Mouse (Mus musculus) hindbrain, embryonic 13.5 days (tissue): ENCODE data around the gene Iqschfp. TPM values are rescaled to one million over a fixed set of nuclear protein-coding genes. Genes with fewer than 3 reads are reported as not detected.
A peak's percentile ranks its signal among the peaks of the same experiment; 100 is the strongest.

Experiments used
- ATAC-seq: fragments of 200-750 bp; cut with Nextera tagmentation; 2 replicates; pipeline ENCODE4 v1.8.0; 2017; ENCODE audit warnings: moderate TSS enrichment; ENCODE audit not compliant: low FRiP score
- H3K27ac ChIP-seq: fragments of 300-500 bp; sonication (generic); 2 replicates; pipeline ENCODE4 v1.5.1; 2015; ENCODE audit warnings: inconsistent platforms, mild to moderate bottlenecking, moderate library complexity
- H3K27me3 ChIP-seq: fragments of 300-500 bp; sonication (generic); 2 replicates; pipeline ENCODE4 v1.6.1; 2015; ENCODE audit warnings: mild to moderate bottlenecking, inconsistent platforms
- H3K36me3 ChIP-seq: fragments of 300-500 bp; sonication (generic); 2 replicates; pipeline ENCODE4 v1.6.1; 2015; ENCODE audit warnings: mild to moderate bottlenecking, inconsistent platforms
- H3K4me1 ChIP-seq: fragments of 300-500 bp; sonication (generic); replicated peaks from 2 replicates; pipeline ENCODE4 v1.6.1; 2015; ENCODE audit warnings: inconsistent platforms
- H3K4me2 ChIP-seq: fragments of 300-500 bp; sonication (generic); 2 replicates; pipeline ENCODE4 v1.6.1; 2015; ENCODE audit warnings: inconsistent platforms, mild to moderate bottlenecking, moderate library complexity
- H3K4me3 ChIP-seq: fragments of 300-500 bp; sonication (generic); 2 replicates; pipeline ENCODE4 v1.5.1; 2015; ENCODE audit warnings: mild to moderate bottlenecking, inconsistent platforms
- H3K9ac ChIP-seq: fragments of 300-500 bp; sonication (generic); 2 replicates; pipeline ENCODE4 v1.6.1; 2015; ENCODE audit warnings: mild to moderate bottlenecking, inconsistent platforms
- H3K9me3 ChIP-seq: fragments of 300-500 bp; sonication (generic); 2 replicates; pipeline ENCODE4 v1.6.1; 2016; ENCODE audit warnings: inconsistent platforms
- WGBS: fragments of 180-500 bp; shearing (Covaris S2); methylation state at CpG from one replicate; pipeline ENCODE4 v1.1.7; 2015; 5-methylcytosine and 5-hydroxymethylcytosine counted together
- polyA plus RNA-seq: library from polyadenylated mRNA; unstranded; fragments of >200 nt; fragmentation: Nextera tagmentation; extraction: Ambion mirVana; gene quantifications from 2 replicates; pipeline ENCODE4 v1.2.1, GENCODE M21; 2015

The Iqschfp gene
- 3.4 and 3.6 TPM in 2 replicates for polyA plus RNA-seq

DNA sequence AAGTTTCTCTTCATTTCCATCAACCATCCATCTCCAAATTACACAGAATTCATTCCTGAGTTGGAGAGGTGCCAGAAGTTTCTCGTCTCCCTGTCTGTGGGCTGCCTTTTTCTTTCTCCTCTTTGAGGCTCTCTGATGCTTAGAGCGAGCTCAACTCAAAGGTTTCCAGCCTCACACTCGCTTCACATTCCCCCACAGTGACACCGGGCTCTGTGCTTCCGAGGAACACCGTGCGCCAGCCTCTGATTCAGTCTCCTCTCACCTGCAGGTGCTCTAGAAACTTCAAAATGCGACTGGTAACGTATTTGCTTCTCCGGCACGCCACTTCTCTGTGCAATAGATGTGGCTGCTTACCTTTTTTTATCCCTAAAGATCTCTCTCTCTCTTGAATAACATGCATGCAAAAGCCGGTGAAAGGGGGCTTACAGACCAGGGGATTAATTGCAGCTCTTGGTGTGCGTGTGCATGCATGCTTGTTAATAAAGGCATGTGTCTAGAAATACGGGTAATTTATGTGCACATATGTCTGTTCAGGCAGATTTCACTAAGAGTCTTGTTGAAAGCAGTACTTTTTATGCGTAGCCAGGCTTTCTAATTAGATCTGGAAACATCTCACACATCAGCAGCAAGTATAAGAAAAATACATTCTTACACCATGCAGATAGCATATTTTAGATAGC, at the start of gene Iqschfp, which contains the start of gene Iqcj:
Gene Iqschfp, plus strand, starts transcription at position 207 of the 680 bp plus-strand sequence.
Gene Iqcj, plus strand, starts transcription at position 195 of the 680 bp plus-strand sequence.
- H3K4me3 ChIP-seq = peak within 1 kb of the TSS; percentile 24
- peak; percentile 63 for ATAC-seq

DNA sequence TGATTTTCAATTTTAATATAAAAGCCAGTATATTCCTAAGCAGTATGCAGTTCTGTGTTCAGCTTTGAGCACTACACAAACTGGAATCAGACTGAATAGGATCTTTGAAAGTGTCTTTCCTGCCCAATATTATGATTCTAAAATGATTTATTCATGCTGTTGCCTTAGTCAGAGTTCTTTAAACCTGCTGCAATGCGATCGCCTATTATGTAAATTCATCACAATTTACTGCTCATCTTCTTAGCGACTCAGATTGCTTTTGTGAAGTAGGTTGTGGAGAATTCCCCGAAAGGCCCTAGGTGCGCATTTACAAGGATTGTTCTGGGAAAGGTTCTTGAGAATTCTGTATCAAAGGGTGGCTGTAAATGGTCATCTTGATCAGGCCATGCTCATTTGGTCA, 39.6 kb upstream of the Iqschfp start:
- no peak overlapping the region for H3K4me2 ChIP-seq
- WGBS = 80% methylated on average over 5 of the region's 5 CpGs

More for the DNA sequence above, at the start of gene Iqschfp, which contains the start of gene Iqcj:
- Histone ChIP-seq H3K4me2 (peak within 1 kb of the TSS; percentile 50), H3K27ac (peak within 1 kb of the TSS; percentile 81), H3K9ac (peak within 1 kb of the TSS; percentile 61), H3K36me3 (no peaks in the 10 kb centered on the region), H3K27me3 (no peaks in the 10 kb centered on the region), H3K9me3 (no peaks in the 10 kb centered on the region), H3K4me1 (peaks cover 15% of the 10 kb centered on the region)
- WGBS = 44% methylated on average over 15 of the region's 15 CpGs

GRCm38 (mm10) chr3:67861524-67861923, 30.5 kb upstream of the Iqschfp start:
- H3K4me1 ChIP-seq = no peaks in the 10 kb centered on the region
- no peaks in the 10 kb centered on the region for H3K27me3 ChIP-seq
- no peak for ATAC-seq
- H3K9ac ChIP-seq = no peak overlapping the region
- H3K36me3 ChIP-seq = no peaks in the 10 kb centered on the region
- no peak overlapping the region for H3K4me3 ChIP-seq
- no peaks in the 10 kb centered on the region for H3K9me3 ChIP-seq
- 84% methylated on average over 3 of the region's 3 CpGs for WGBS
- no peak overlapping the region for H3K4me2 ChIP-seq
- H3K27ac ChIP-seq = no peak overlapping the region

More for the DNA sequence above, 39.6 kb upstream of the Iqschfp start:
- no peak overlapping the region for H3K4me3 ChIP-seq
- no peak overlapping the region for H3K27ac ChIP-seq
- no peak for ATAC-seq
- no peaks in the 10 kb centered on the region for H3K9me3 ChIP-seq
- H3K36me3 ChIP-seq = no peaks in the 10 kb centered on the region
- no peak overlapping the region for H3K9ac ChIP-seq
- no peaks in the 10 kb centered on the region for H3K4me1 ChIP-seq
- H3K27me3 ChIP-seq = no peaks in the 10 kb centered on the region

DNA sequence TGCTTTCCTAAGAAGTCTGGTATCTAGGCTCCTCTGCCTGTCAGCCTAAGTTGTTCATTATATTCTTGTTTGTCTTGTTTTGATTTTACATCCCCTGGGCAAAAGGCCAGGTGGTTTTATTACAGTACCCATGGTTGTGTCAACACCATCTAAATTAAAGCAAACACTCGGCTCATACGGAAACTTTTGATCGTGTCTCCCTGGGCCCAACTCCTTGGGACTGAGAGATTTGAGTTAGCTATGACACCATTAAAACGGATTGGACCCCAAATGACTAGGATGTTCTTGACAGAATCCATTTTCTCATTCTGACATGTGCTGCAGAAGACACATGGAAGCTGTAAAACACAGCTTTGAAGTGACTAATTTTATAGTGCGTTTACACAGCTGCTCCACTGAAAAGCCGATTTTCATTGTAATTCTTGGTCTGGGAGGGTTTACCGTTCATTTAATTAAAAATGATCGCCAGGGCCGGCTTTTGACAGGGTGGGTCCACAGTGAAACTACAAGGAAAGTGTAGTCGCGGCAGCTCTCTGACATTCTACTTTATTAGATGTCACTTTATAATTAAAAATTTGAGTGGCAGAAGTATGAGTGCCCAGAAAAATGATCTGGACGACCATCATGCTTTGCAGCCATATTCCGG, 24.5 kb upstream of the Iqschfp start:
- no peaks in the 10 kb centered on the region for H3K27me3 ChIP-seq
- no peaks in the 10 kb centered on the region for H3K9me3 ChIP-seq
- WGBS = 57% methylated on average over 13 of the region's 13 CpGs
- 0 out of 2 replicates have a peak overlapping the region, but pooled peaks have one; percentile 23 for H3K27ac ChIP-seq
- H3K4me2 ChIP-seq = no peak overlapping the region
- H3K9ac ChIP-seq = no peak overlapping the region
- no peak for ATAC-seq
- H3K4me1 ChIP-seq = no peaks in the 10 kb centered on the region
- no peaks in the 10 kb centered on the region for H3K36me3 ChIP-seq
- H3K4me3 ChIP-seq = no peak overlapping the region

DNA sequence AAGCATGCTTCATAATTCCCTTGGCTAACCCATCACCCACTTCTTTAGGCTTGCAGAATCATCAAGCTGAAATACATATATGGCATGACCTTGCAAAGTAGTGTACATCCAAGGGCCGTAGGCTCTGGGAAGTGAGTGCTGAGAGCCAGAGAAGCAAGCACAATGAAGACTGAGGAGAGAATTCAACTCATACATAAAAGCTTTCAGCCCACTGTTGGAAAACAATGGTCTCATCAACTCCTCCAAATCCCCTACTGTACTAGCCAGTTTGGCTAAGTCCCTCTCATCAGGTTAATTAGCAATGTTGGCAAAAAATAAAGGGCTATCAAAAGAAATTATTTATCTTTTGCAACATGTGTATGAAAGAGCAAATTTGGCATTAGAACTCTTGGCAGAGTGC, 22.6 kb upstream of the Iqschfp start:
- Histone ChIP-seq H3K4me1 (no peaks in the 10 kb centered on the region), H3K27me3 (no peaks in the 10 kb centered on the region), H3K4me2 (no peak overlapping the region), H3K9me3 (no peaks in the 10 kb centered on the region), H3K36me3 (no peaks in the 10 kb centered on the region), H3K27ac (no peak overlapping the region), H3K9ac (no peak overlapping the region), H3K4me3 (no peak overlapping the region)
- 86% methylated on average over 1 of the region's 1 CpGs for WGBS
- ATAC-seq = no peak

DNA sequence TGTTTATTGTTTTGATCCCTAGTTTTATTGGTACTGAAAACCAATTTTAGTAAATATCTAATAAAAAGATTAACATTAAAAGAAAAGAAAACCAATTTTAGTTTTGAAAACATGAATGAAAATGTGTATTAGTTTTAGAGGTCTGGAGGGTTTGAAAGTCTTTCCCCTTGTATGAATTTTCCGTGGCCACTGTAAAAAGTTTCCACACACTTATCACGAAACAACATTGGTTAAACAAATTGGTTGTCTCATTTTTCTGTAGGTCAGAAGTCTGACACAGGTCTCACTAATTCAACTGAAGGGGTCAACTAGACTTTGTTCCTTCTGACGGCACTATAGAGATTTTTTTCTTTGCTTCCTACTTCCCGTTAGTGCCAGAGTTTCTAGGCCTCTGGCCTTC, 14.8 kb upstream of the Iqschfp start:
- H3K27ac ChIP-seq = no peak overlapping the region
- no peak for ATAC-seq
- H3K36me3 ChIP-seq = no peaks in the 10 kb centered on the region
- no peaks in the 10 kb centered on the region for H3K4me1 ChIP-seq
- no peak overlapping the region for H3K4me2 ChIP-seq
- H3K9ac ChIP-seq = no peak overlapping the region
- H3K4me3 ChIP-seq = no peak overlapping the region
- 81% methylated on average over 4 of the region's 4 CpGs for WGBS
- no peaks in the 10 kb centered on the region for H3K27me3 ChIP-seq
- no peaks in the 10 kb centered on the region for H3K9me3 ChIP-seq

GRCm38 (mm10) chr3:67884335-67884734, 7.7 kb upstream of the Iqschfp start:
- Histone ChIP-seq H3K4me2 (no peak overlapping the region), H3K27ac (no peak overlapping the region), H3K9me3 (no peaks in the 10 kb centered on the region), H3K9ac (no peak overlapping the region), H3K36me3 (no peaks in the 10 kb centered on the region), H3K4me1 (0 out of 2 replicates have a peak, but pooled peaks cover 6% of the 10 kb centered on the region), H3K4me3 (no peak overlapping the region), H3K27me3 (no peaks in the 10 kb centered on the region)
- ATAC-seq = no peak
- WGBS = 38% methylated on average over 3 of the region's 3 CpGs

GRCm38 (mm10) chr3:67886176-67886575, 5.9 kb upstream of the Iqschfp start:
- H3K27me3 ChIP-seq = no peaks in the 10 kb centered on the region
- no peak overlapping the region for H3K27ac ChIP-seq
- ATAC-seq = no peak
- H3K9me3 ChIP-seq = no peaks in the 10 kb centered on the region
- H3K4me1 ChIP-seq = 0 out of 2 replicates have a peak, but pooled peaks cover 6% of the 10 kb centered on the region
- H3K4me3 ChIP-seq = no peak overlapping the region
- H3K36me3 ChIP-seq = no peaks in the 10 kb centered on the region
- no peak overlapping the region for H3K9ac ChIP-seq
- 88% methylated on average over 1 of the region's 1 CpGs for WGBS
- H3K4me2 ChIP-seq = no peak overlapping the region

GRCm38 (mm10) chr3:67887251-67887650, 4.8 kb upstream of the Iqschfp start:
- ATAC-seq = no peak
- Histone ChIP-seq H3K9me3 (no peaks in the 10 kb centered on the region), H3K36me3 (no peaks in the 10 kb centered on the region), H3K4me1 (peaks cover 10% of the 10 kb centered on the region), H3K4me2 (no peak overlapping the region), H3K4me3 (no peak overlapping the region), H3K9ac (no peak overlapping the region), H3K27me3 (no peaks in the 10 kb centered on the region), H3K27ac (no peak overlapping the region)

GRCm38 (mm10) chr3:67892768-67893167, 736 bp downstream of the Iqschfp start:
- Histone ChIP-seq H3K9me3 (no peaks in the 10 kb centered on the region), H3K4me3 (peak overlapping the region; percentile 24), H3K27me3 (no peaks in the 10 kb centered on the region), H3K9ac (no peak overlapping the region), H3K4me2 (peak overlapping the region; percentile 50), H3K36me3 (no peaks in the 10 kb centered on the region), H3K4me1 (peaks cover 15% of the 10 kb centered on the region), H3K27ac (peak overlapping the region; percentile 81; the same call in 1 of the 2 replicates)
- WGBS = 74% methylated on average over 10 of the region's 10 CpGs
- peak; percentile 61 for ATAC-seq

DNA sequence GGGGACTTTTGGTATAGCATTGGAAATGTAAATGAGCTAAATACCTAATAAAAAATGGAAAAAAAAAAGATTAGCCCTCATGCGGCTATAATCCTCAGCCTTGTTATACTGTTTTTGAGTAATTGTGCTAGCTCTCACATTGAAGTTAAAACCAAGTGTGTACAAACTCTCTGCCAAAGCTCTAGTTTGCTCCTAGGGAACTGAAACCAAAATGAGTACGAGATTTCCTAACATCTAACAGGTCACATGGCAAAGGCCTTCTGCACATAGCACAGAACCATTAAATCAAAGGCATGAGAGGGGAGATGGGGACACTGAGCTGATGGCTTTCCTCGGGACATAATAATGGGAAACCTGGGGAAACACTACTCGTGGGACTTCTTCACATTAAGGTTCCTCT, 10.5 kb downstream of the Iqschfp start:
- Histone ChIP-seq H3K4me1 (no peaks in the 10 kb centered on the region), H3K27ac (no peak overlapping the region), H3K4me2 (no peak overlapping the region), H3K27me3 (no peaks in the 10 kb centered on the region), H3K4me3 (no peak overlapping the region), H3K9me3 (no peaks in the 10 kb centered on the region), H3K9ac (no peak overlapping the region), H3K36me3 (no peaks in the 10 kb centered on the region)
- WGBS = 83% methylated on average over 4 of the region's 4 CpGs
- no peak for ATAC-seq

DNA sequence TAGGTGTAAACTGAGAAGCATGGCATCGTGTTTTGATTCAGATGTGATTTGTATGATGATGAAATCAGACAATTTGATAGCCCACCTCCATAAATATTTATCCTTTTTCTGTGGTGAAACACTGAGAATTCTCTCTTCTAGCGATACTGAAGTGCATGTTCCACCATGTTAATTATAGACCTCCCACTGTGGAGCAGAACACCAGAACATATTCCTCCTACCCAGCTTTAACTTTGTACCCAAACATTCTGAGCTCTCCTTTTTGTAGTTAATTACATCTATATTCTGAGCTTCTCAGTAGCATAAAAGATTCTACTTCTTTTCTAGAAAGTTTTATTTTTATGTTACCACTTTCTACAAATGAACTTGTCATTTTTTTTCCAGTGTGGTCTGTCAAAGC, 16.6 kb downstream of the Iqschfp start:
- ATAC-seq = no peak
- Histone ChIP-seq H3K4me1 (no peaks in the 10 kb centered on the region), H3K36me3 (no peaks in the 10 kb centered on the region), H3K27ac (no peak overlapping the region), H3K4me3 (no peak overlapping the region), H3K9me3 (no peaks in the 10 kb centered on the region), H3K4me2 (no peak overlapping the region), H3K27me3 (no peaks in the 10 kb centered on the region), H3K9ac (no peak overlapping the region)
- 82% methylated on average over 2 of the region's 2 CpGs for WGBS

GRCm38 (mm10) chr3:67918098-67918497, 26.1 kb downstream of the Iqschfp start:
- Histone ChIP-seq H3K27me3 (no peaks in the 10 kb centered on the region), H3K27ac (no peak overlapping the region)
- no peak for ATAC-seq

More at GRCm38 (mm10) chr3:67918098-67918497, 26.1 kb downstream of the Iqschfp start:
- H3K4me2 ChIP-seq = no peak overlapping the region
- H3K4me1 ChIP-seq = no peaks in the 10 kb centered on the region
- WGBS = 83% methylated on average over 3 of the region's 3 CpGs
- H3K4me3 ChIP-seq = no peak overlapping the region
- H3K36me3 ChIP-seq = no peaks in the 10 kb centered on the region
- H3K9me3 ChIP-seq = no peaks in the 10 kb centered on the region
- H3K9ac ChIP-seq = no peak overlapping the region
